Mouse (Mus musculus) cerebellum, adult (tissue): ENCODE data around the gene Timm44.

Experiments
- ATAC-seq: cut with Nextera tagmentation; 2 replicates; pipeline ENCODE4 v1.9.2; 2017; ENCODE audit warnings: mild to moderate bottlenecking, moderate library complexity, mixed read lengths; ENCODE audit not compliant: insufficient number of reproducible peaks, low FRiP score, low TSS enrichment

Gene Timm44

DNA sequence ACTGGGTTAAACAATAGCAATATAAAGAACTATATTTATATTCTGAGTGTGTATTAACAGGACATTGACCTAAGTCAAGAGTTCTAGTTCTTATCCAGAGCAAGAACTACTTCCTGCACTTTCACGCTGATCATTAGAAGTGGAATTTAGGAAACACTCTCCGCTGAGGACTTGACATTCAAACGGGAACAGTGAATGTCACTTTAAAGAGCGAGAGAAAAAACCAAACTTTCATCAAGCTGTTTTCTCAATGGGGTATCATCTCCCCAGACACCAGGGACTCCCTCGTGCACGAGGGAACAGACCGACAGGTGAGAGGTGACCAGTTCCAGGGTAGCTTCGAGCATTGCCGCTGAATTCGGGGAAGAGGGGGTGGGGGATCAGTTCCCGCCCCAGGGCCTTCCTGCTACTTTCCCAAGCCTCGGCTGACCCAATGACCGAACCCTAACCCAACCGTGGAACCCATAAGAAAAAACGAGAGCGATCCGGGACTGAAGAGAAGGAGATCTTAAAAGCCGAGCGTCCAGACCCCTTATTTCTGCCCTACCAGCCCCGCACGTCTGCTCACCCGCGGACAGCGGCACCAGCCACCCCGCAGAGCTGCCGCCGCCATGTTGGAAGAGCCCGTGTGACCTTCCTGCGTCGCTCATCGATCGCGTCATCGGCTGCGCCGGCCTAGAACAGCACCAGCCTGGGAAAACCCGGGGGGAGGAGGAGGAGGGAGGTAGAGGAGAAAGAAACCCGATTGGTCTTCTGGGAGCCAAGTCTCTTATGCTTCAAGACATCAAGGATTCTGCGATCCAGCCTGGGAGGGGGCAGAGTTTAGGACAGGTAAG lies at the start of gene Timm44:
TSS of gene Timm44 (minus strand) at position 639 of the 836 bp plus-strand sequence.
- ATAC-seq = peak; percentile 95

DNA sequence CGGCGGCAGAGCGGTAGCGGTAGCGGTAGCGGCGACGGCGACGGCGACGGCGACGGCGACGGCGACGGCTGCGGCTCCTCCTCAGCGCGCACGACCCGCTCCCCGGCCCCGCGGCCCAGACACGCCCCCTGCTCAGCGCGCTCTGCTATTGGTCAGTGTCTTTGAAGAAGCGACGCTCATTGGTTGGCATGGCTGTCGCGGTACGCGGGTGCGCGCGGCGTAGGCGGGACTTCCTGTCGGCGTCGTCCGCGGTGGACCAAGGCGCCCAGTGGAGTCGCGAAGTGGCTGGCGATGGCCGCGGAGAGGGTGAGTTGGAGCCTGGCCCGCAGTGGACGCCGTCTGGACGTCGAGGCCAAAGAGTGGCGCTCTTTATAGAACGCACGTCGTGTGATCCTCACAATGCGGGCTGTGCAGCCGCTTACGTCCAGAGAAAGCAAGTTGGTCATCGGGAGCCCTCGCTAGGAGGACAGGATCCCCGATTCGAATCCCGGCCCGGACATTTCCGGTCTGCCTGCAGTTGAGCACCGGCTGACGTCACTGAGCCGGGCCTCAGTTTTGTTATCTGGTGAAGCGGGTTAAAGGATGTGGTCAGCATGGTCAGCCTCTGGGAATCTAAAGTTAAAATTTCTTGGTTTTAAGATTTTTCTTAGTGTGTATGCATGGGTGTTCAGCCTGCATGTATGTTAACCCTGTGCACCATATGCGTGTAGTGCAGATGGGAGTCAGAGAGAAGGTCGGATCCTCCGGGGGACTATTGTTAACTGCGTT lies 49.5 kb upstream of the Timm44 start, which contains the start of the genes Ccl25 and Elavl1:
TSS of gene Ccl25 (plus strand) at position 228 of the 768 bp plus-strand sequence.
TSS of gene Elavl1 (minus strand) at position 431 of the 768 bp plus-strand sequence.
- peak; percentile 96 for ATAC-seq

DNA sequence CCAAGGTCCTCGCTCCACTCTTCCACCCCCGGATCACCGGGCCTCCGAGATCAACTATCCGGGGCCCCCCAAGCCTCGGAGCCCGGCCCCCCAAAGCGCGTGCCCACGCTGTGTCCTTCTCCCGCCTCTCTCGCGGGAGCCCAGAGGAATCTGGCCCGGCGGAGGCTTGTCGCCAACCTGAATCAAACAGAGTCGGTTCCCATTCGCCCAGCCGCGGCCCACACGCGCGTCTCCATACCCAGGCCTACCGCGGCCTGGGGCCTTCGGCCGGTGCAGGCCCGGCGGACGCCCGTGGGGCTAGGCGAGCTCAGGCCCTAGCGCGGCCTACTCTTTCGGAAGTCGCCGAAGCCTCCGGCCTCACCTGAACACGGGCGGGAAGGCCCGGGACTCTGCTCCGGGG lies 48.8 kb upstream of the Timm44 start:
- ATAC-seq = peak; percentile 54

DNA sequence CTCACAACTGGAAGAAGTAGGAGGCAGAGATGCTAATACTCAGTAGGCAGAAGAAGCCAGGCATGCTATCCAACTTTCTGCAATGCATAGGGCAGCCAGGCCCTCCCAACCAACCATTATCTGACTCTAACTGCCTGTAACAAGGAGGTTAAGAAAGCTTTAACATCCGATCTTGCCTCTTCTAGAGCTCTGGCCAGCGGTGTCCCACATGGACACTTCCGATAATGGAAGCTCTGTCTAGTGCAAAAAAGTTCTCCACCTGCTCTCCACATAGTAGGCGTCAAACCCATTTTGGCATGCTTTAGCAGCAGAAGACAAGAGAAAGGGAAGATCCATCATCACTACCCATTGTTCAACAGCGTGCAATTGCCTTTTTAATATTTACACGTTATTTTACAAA lies 48.2 kb upstream of the Timm44 start:
- ATAC-seq = no peak

- no peak for ATAC-seq
Measured at GRCm38 (mm10) chr8:4322470-4322869, 46.8 kb upstream of the Timm44 start.

DNA sequence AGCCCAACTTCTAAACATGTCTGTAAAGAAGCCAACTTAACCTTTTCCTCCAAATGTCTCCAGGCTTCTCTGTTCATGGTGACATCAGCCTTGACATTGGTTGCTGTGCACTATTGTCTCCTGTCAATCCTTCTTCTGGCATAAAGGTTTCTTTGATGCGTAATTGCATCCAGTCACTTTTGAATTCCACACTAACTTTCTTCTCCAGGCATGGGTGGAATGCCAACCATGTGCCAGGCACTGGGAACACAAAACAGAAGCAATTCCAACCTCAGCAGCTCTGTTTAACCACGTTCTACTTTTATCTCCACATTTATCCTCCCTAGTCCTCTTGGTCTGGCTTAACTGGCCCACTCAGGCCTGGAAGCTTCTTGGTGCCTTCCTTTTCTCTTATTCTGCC lies 45.3 kb upstream of the Timm44 start:
- ATAC-seq = no peak

- ATAC-seq = no peak
Measured at GRCm38 (mm10) chr8:4320404-4320803, 44.7 kb upstream of the Timm44 start.

DNA sequence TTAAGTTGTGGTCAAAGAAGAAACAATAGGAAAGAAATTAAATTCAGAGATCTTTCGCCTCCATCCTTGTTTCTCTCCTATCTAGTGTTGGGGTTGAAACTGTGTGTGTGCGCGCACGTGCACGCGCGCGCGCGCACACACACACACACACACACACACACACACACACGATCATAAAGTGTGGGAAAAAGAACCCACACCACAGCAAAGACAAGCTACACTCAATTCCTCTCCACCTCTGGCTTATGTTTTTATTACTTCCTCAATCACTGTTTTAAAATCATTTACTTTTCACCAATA lies 43.8 kb upstream of the Timm44 start:
- no peak for ATAC-seq

DNA sequence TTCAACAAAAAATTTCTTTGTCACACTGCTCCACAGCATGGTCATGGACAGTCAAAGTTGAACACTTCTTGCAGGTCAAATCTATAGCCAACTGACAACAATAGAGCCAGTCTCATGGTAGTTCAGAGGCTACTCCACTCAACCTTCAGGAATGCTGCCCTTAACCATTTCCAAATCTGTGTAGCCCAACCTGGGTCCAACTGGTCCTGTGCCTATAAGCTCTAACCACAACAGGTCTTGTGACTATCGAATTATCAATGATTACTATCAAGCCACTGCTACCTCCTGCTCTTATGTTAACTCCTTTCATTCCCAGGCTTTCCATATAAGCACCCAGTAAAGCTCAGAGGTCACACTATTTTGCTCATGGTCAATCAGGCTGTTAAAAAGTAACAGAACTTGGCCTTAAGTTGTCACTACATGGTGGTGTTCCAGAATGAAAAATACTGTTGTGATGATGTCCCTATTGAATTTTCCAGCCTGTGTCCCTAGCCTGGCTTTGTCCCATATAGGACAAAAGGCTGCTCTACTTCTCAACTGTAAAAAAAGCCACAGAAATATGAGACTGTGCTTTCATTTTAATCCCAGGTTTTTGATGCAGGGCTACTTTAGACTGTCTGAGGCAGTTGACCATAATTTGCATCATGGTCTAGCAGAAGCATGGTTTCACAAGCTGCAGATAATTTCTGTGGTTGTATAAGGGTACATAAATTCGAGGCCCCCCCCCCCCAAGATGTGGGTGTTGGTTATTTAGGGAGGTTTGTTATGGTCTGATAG lies 43.3 kb upstream of the Timm44 start:
- no peak for ATAC-seq

DNA sequence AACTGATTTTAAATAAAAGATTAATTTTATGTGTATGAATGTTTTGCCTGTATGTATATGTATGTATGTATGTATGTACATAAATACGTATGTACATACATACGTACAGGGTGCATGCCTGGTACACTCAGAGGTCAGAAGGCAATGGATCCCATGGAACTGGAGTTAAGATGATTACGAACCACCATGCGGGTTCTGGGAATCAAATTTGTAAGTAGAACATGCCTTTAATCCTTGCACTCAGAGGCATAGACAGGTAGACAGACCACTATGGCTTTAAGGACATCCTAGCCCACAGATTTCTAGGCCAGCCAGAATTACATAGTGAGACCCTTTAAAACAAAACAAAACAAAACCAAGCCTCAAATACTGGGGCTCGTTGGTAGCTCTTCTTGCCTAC lies 42.4 kb upstream of the Timm44 start:
- ATAC-seq = no peak

- no peak for ATAC-seq
Measured at GRCm38 (mm10) chr8:4314852-4315251, 39.1 kb upstream of the Timm44 start.

GRCm38 (mm10) chr8:4313254-4314124 lies 37.8 kb upstream of the Timm44 start:
- ATAC-seq = no peak

DNA sequence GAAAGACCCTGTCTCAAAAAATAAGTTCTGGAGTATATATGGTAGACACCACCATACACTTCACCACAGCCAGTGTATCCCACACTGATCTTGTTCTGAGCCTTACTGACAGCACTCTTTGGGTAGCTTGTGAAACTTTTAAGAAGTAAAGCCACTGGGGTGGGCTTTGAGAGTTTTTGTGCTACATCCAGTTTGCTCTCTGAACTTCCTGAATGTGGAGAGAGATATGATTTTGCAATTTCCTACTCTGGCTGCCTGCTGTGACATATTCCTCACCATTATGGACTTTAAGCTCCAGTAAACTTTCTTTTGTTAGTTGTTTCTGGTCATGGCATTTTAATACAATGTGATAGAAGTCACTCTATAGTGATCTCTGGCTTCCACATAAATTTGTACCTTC lies 36.4 kb upstream of the Timm44 start:
- ATAC-seq = no peak

GRCm38 (mm10) chr8:4305838-4306237 lies 30.1 kb upstream of the Timm44 start:
- no peak for ATAC-seq

DNA sequence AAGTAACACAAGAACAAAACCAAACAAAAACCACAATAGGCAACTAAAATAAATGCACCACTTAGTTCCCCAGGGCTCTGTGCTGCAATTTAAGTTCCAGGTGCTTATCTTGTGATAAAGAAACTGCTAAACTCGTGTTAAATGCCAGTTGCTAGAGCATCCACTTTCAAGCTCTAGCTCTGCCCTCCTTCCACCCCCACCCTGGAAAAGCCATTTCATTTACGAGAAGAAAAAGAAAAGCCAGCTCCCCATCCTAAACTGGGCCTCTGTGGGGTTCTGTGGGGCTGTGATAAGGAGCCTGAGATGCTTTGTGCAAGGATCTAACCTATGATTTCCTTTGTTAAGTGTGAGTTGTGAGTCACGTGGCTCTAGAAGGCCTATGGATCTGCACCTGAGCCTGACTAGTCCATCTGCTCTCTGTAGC lies 28.4 kb upstream of the Timm44 start:
- no peak for ATAC-seq

DNA sequence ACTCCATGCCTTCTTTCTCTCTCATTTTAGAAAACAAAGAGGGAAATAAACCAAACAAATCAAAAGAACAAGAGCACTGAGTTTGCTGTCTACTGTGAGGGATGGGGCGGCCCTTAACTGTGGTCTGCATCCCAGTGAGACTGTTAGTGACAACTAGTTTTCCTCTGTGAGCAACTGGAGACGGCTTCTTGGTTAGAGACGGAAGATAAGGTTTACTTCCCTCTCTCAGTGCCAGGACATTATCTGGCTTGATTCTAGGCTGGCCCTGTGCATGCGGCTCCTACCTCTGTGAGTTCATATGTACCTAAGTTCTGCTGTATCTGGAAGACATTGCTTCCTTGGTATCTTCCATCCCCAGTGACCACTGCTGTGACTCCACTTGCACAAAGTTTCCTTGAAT lies 22.1 kb upstream of the Timm44 start:
- no peak for ATAC-seq

GRCm38 (mm10) chr8:4292738-4293137 lies 17.0 kb upstream of the Timm44 start:
- no peak for ATAC-seq

DNA sequence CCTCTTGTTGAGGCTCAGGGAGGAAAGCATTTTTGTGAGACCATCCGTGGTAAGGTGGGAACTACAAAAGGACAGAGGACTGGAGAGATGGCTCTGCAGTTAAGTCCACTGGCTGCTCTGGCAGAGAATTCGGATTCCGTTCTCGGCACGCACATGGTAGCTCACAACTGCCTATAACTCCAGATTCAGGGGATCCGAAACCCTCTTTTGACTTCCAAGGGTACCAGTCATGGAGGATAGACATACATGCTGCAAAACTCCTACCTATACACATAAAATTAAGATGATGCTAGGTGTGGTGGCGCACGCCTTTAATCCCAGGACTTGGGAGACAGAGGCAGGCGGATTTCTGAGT lies 375 bp upstream of the Timm44 start:
- no peak for ATAC-seq

GRCm38 (mm10) chr8:4269609-4270008 lies 6.1 kb downstream of the Timm44 start:
- ATAC-seq = no peak

GRCm38 (mm10) chr8:4267627-4268026 lies 8.1 kb downstream of the Timm44 start:
- ATAC-seq = no peak
